Mouse (Mus musculus) lung, adult 18-20 months (tissue): ENCODE measurements at regions not wholly inside any gene's neighbourhood (a gene's known extent, or its start where the extent isn't known, plus 50 kb on each side); places are given as distances from the start of the nearest gene placed in this dataset.

Source experiments
- DNase-seq, 2 experiments: peaks; one replicate each; pipeline ENCODE4 v3.0.0; 2022; ENCODE audit warnings: mixed read lengths in 2 of 2

- no peak for DNase-seq
These were observed 108.1 kb upstream of the Ctnnb1 start for GRCm38 (mm10) chr9:120820892-120821291.

GRCm38 (mm10) chr9:120823397-120823796 is 105.6 kb upstream of the Ctnnb1 start:
- DNase-seq = no peak

GRCm38 (mm10) chr9:120826266-120826665 is 102.8 kb upstream of the Ctnnb1 start:
- peak; percentile 42 to 59 for DNase-seq

GRCm38 (mm10) chr9:120830526-120830925 is 98.5 kb upstream of the Ctnnb1 start:
- DNase-seq = peak; percentile 31 to 40

GRCm38 (mm10) chr9:120834166-120834565 is 94.8 kb upstream of the Ctnnb1 start:
- DNase-seq = no peak

GRCm38 (mm10) chr9:120835621-120836020 is 93.4 kb upstream of the Ctnnb1 start:
- DNase-seq = peak; percentile 33 to 46

- no peak for DNase-seq
These were observed 91.4 kb upstream of the Ctnnb1 start for GRCm38 (mm10) chr9:120837431-120838150.

- DNase-seq = no peak
These were observed 85.3 kb upstream of the Ctnnb1 start for GRCm38 (mm10) chr9:120843753-120844152.

GRCm38 (mm10) chr9:120845538-120845937 is 83.5 kb upstream of the Ctnnb1 start:
- DNase-seq = no peak

- no peak for DNase-seq
These were observed 81.4 kb upstream of the Ctnnb1 start for GRCm38 (mm10) chr9:120847649-120848048.

GRCm38 (mm10) chr9:120848962-120849361 is 80.1 kb upstream of the Ctnnb1 start:
- no peak for DNase-seq

GRCm38 (mm10) chr9:120850092-120850491 is 78.9 kb upstream of the Ctnnb1 start:
- DNase-seq = no peak

- DNase-seq = no peak
These were observed 77.1 kb upstream of the Ctnnb1 start for GRCm38 (mm10) chr9:120851914-120852313.

GRCm38 (mm10) chr9:120852572-120852971 is 76.4 kb upstream of the Ctnnb1 start:
- no peak for DNase-seq

GRCm38 (mm10) chr9:120853032-120853597 is 75.9 kb upstream of the Ctnnb1 start:
- no peak for DNase-seq

GRCm38 (mm10) chr9:120854351-120854750 is 74.7 kb upstream of the Ctnnb1 start:
- DNase-seq = no peak

- DNase-seq = peak; percentile 56 to 75
These were observed 73.5 kb upstream of the Ctnnb1 start for GRCm38 (mm10) chr9:120855293-120856050.

- DNase-seq = no peak
These were observed 71.0 kb upstream of the Ctnnb1 start for GRCm38 (mm10) chr9:120857849-120858510.

- no peak for DNase-seq
These were observed 67.9 kb upstream of the Ctnnb1 start for GRCm38 (mm10) chr9:120860969-120861595.

- no peak for DNase-seq
These were observed 67.1 kb upstream of the Ctnnb1 start for GRCm38 (mm10) chr9:120861788-120862345.

- no peak for DNase-seq
These were observed 64.6 kb upstream of the Ctnnb1 start for GRCm38 (mm10) chr9:120864410-120864809.

- no peak for DNase-seq
These were observed 62.8 kb upstream of the Ctnnb1 start for GRCm38 (mm10) chr9:120866251-120866650.
